Mouse (Mus musculus) cerebellum, adult (tissue): ENCODE data around the gene Psg18.
"Not testable (repeated sequence)": the region's sequence is repeated elsewhere in the genome, so short reads cannot be mapped to it uniquely, and the experiment has no call there.

Source experiments
- ATAC-seq: cut with Nextera tagmentation; 2 replicates; pipeline ENCODE4 v1.9.2; 2017; ENCODE audit warnings: mild to moderate bottlenecking, moderate library complexity, mixed read lengths; ENCODE audit not compliant: insufficient number of reproducible peaks, low FRiP score, low TSS enrichment

The Psg18 gene

DNA sequence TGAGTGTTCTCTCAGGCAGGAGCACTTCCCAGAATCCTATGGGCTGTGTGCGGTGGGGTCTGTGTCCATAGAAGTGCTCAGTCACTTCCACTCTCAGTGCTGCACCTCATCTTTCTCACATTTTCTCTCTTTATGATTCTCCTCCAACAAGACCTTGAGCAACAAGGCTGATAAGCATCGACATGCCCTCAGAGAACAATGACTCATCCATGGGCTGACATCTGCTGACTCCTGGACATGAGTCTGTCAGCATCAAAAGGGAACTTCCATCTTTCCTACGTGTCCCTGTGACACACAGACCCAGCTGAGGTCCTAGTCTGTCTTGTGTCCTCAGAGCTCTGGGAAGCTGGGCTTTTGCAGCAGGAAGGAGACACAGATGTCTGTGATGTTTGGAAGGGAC is at the start of gene Psg18:
Gene Psg18 (minus strand): TSS at position 101 of the 400 bp plus-strand sequence.
- ATAC-seq, result not testable (repeated sequence)

DNA sequence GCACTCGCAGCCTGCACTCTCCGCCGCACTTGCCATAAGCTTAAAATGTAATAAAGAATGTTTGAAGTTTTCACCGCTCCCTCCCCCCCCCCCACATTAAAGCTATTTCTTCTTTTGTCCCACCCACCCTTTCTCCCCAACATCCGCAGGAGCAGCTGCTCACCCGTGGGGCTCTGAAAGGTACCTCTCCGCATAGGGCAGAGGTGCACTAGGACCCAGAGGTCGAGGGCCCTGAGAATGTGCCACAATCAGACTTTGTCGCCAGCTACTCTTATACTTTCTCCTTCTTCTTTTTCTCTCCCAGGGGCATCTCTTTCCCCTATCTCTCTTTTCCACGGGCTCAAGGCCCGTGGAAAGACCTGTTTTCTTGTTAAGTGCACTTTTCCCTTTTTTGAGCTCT is 48.6 kb upstream of the Psg18 start:
- ATAC-seq, result no peak

DNA sequence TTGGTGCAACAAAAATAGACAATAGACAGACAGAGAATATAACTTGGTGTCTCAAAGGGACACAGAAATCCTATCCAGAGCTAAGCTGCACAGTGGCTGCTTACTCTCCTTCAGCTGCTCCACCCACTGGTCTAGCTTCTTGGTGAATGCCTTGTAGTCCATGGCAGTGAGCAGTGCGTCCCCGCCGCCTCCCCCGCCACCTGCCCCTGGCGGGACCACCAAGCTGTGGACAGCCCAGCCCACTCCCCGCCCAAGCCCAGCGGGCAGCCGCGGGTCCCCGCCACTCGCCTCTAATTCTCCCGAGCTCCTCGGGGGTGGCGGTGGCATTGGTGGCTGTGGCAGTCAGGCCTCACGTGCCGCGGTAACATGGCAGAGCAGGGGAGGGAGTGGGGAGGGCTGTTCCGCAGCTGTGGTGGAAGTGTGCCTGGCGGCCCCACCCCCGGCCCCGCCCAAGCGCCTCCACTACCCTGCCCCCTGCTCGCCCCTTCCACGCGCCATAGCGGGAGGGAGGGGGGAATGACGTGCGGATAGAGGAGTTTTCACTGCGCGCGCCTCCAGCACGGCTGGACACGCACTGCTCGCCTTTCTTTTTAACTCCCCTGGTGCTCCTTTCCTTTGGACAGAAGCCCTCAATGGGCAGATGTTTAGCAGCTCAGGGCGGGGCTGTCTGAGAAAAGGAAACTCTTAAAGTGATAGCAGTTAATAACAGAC is 47.9 kb upstream of the Psg18 start:
- ATAC-seq, result no peak

DNA sequence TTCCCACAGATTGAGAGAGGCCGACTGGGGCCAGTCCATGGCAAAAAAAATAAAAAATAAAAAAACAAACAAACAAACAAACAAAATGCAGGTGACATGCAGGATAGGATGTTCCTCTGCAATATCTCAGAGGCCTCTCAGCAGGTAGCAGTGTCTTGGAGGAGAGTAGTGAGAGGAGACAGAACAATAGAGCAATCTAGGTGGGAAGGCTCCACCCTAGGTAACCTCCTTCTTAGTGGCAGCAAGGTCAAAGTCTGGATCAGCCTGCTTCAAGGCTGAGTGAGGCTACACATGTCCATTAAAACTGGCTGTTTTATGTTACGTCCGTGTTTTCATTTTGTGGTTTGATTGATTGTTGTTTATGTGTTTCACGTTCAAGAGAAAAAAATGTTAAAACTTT is 36.7 kb upstream of the Psg18 start:
- not testable (repeated sequence) for ATAC-seq

DNA sequence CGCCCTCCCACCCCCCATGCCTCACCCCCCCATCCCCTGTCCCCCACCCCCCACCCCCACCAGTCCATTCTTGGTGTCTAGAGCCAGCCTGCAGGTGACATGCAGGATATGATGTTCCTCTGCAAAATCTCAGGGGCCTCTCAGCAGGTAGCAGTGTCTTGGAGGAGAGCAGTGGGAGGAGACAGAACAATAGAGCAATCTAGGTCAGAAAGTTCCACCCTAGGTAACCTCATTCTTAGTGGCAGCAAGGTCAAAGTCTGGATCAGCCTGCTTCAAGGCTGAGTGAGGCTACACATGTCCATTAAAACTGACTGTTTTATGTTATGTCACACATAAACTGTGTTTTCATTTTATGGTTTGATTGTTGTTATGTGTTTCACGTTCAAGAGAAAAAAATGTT is 23.5 kb upstream of the Psg18 start:
- no peak for ATAC-seq

DNA sequence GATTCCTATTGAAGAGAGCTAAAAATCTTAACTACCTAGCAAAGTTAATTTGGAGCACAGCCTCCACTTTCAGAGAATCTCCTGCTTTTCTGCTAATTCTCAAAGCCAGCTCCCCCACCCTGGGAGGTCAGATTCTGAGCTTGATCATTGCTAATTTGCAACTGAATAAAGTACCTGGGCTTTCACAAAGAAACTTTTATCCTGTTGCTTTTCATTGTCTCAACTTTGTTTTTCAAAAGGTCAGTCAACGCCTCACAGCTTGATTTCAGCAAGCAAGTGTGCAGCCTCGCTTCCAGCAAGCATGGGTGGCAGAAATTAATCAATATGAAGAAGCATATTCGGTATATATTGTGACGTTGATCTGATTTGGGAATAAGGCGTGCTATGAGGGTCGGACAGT is 19.4 kb downstream of the Psg18 start:
- ATAC-seq, result not testable (repeated sequence)
